Mouse (Mus musculus): ENCODE results near the gene Slfn2. TPM values are rescaled to one million over a fixed set of nuclear protein-coding genes. Genes with fewer than 3 reads are reported as not detected.

Gene Slfn2
- polyA plus RNA-seq, 1 experiment from 2014 or later: 4.7 TPM

GRCm38 (mm10) chr11:83116597-83117227, 51.8 kb downstream of the Slfn2 start, which contains the start of gene Slfn1:
Gene Slfn1 (plus strand): TSS chr11:83116849.
- Histone ChIP-seq H3K9ac (replicated peaks; ENCODE audit: low read length) (no peak within 1 kb of the TSS), H3K9me3 (ENCODE audit: low read length) (no peaks in the 10 kb centered on the region), H3K27ac (ENCODE audit: low read length) (no peak within 1 kb of the TSS), H3K4me1 (ENCODE audit: insufficient read depth, low read length) (no peaks in the 10 kb centered on the region), H3K4me3 (ENCODE audit: low read length) (no peak within 1 kb of the TSS), H3K36me3 (ENCODE audit: insufficient read depth, low read length) (no peaks in the 10 kb centered on the region), H3K4me2 (replicated peaks; ENCODE audit: low read depth, low read length) (no peak within 1 kb of the TSS), H3K27me3 (ENCODE audit: insufficient read depth, low read length) (no peaks in the 10 kb centered on the region)
- WGBS: 93% methylated on average over 13 of the region's 13 CpGs
- ATAC-seq (ENCODE audit: low FRiP score, low TSS enrichment): no peak

GRCm38 (mm10) chr11:83118056-83118455, 53.1 kb downstream of the Slfn2 start:
- 51% methylated on average over 3 of the region's 3 CpGs for WGBS
- no peaks in the 10 kb centered on the region for H3K36me3 ChIP-seq (ENCODE audit: insufficient read depth, low read length)
- H3K4me1 ChIP-seq (ENCODE audit: insufficient read depth, low read length): no peaks in the 10 kb centered on the region
- ATAC-seq (ENCODE audit: low FRiP score, low TSS enrichment): no peak
- H3K4me2 ChIP-seq (replicated peaks; ENCODE audit: low read depth, low read length): no peak overlapping the region
- no peaks in the 10 kb centered on the region for H3K9me3 ChIP-seq (ENCODE audit: low read length)
- no peak overlapping the region for H3K9ac ChIP-seq (replicated peaks; ENCODE audit: low read length)
- H3K27ac ChIP-seq (ENCODE audit: low read length): no peak overlapping the region
- no peak overlapping the region for H3K4me3 ChIP-seq (ENCODE audit: low read length)
- H3K27me3 ChIP-seq (ENCODE audit: insufficient read depth, low read length): no peaks in the 10 kb centered on the region

Small RNAs within 50 kb of the gene (microRNA-seq; reads per million reads assigned to microRNA genes)
- gene Gm27598: not detected

Other genes with a start within 250 kb of the Slfn2 start
- gene Rffl, start 193.9 kb upstream of the Slfn2 start, polyA plus RNA-seq (2015; fragmentation: Nextera tagmentation; extraction: Ambion mirVana): 23.7 and 25.0 TPM in 2 replicates
- 13.8 and 15.1 TPM in 2 replicates for gene Rad51d, start 174.5 kb upstream of the Slfn2 start, polyA plus RNA-seq (2015; fragmentation: Nextera tagmentation; extraction: Ambion mirVana)
- 0.26 and 0.51 TPM in 2 replicates for gene Fndc8, start 173.0 kb upstream of the Slfn2 start, polyA plus RNA-seq (2015; fragmentation: Nextera tagmentation; extraction: Ambion mirVana)
- gene Nle1, start 156.7 kb upstream of the Slfn2 start, polyA plus RNA-seq (2015; fragmentation: Nextera tagmentation; extraction: Ambion mirVana): 36.1 and 40.5 TPM in 2 replicates
- gene Unc45b, start 154.6 kb upstream of the Slfn2 start, polyA plus RNA-seq (2015; fragmentation: Nextera tagmentation; extraction: Ambion mirVana): 5.1 and 7.3 TPM in 2 replicates
- gene Slfn5, start 113.8 kb upstream of the Slfn2 start, polyA plus RNA-seq (2015; fragmentation: Nextera tagmentation; extraction: Ambion mirVana): 7.8 and 9.6 TPM in 2 replicates
- 18.1 and 18.2 TPM in 2 replicates for gene Slfn9, start 73.3 kb upstream of the Slfn2 start, polyA plus RNA-seq (2015; fragmentation: Nextera tagmentation; extraction: Ambion mirVana)
- 0.40 and 0.61 TPM in 2 replicates for gene Slfn8, start 44.3 kb upstream of the Slfn2 start, polyA plus RNA-seq (2015; fragmentation: Nextera tagmentation; extraction: Ambion mirVana)
- gene Slfn1, start 51.7 kb downstream of the Slfn2 start, polyA plus RNA-seq (2015; fragmentation: Nextera tagmentation; extraction: Ambion mirVana): 0.27 TPM in 2 replicates
- 0.11 and 0.17 TPM in 2 replicates for gene Slfn4, start 110.1 kb downstream of the Slfn2 start, polyA plus RNA-seq (2015; fragmentation: Nextera tagmentation; extraction: Ambion mirVana)
- gene Slfn3, start 126.2 kb downstream of the Slfn2 start, polyA plus RNA-seq (2015; fragmentation: Nextera tagmentation; extraction: Ambion mirVana): 2.7 and 2.8 TPM in 2 replicates
- gene Slfn14, start 221.6 kb downstream of the Slfn2 start, polyA plus RNA-seq (2015; fragmentation: Nextera tagmentation; extraction: Ambion mirVana): 0.25 and 0.42 TPM in 2 replicates
- gene Ap2b1, start 233.9 kb downstream of the Slfn2 start, polyA plus RNA-seq (2015; fragmentation: Nextera tagmentation; extraction: Ambion mirVana): 64.2 and 70.8 TPM in 2 replicates
- 14.0 and 15.2 TPM in 2 replicates for gene Pex12, start 237.5 kb downstream of the Slfn2 start, polyA plus RNA-seq (2015; fragmentation: Nextera tagmentation; extraction: Ambion mirVana)

All from kidney, embryonic 16.5 days (tissue).